Mouse (Mus musculus): ENCODE data around the gene Gabpb2.
"Not testable (repeated sequence)": the region's sequence is repeated elsewhere in the genome, so short reads cannot be mapped to it uniquely, and the experiment has no call there.

The Gabpb2 gene

GRCm38 (mm10) chr3:95231298-95232221 lies 13.8 kb upstream of the Gabpb2 start, which contains the start of gene Mllt11:
Gene Mllt11, minus strand, starts transcription at chr3:95232171.
- in situ Hi-C loops (cut with MboI, MseI) = no loop called here

- in situ Hi-C loops (cut with MboI, MseI) = no loop called here
Observed at GRCm38 (mm10) chr3:95230495-95231297, 13.0 kb upstream of the Gabpb2 start.

GRCm38 (mm10) chr3:95229781-95230494 lies 12.2 kb upstream of the Gabpb2 start:
- in situ Hi-C loops (cut with MboI, MseI) = no loop called here

- in situ Hi-C loops (cut with MboI, MseI) = no loop called here
Observed at GRCm38 (mm10) chr3:95228894-95229780, 11.4 kb upstream of the Gabpb2 start.

GRCm38 (mm10) chr3:95228148-95228893 lies 10.6 kb upstream of the Gabpb2 start, which contains the start of gene Cdc42se1:
Gene Cdc42se1, plus strand, starts transcription at chr3:95228732.
- in situ Hi-C loops (cut with MboI, MseI) = no loop called here

- in situ Hi-C loops (cut with MboI, MseI) = no loop called here
Observed at GRCm38 (mm10) chr3:95227214-95227613, 9.5 kb upstream of the Gabpb2 start.

- in situ Hi-C loops (cut with MboI, MseI) = no loop called here
Observed at GRCm38 (mm10) chr3:95224295-95224694, 6.6 kb upstream of the Gabpb2 start.

GRCm38 (mm10) chr3:95223041-95223440 lies 5.3 kb upstream of the Gabpb2 start:
- in situ Hi-C loops (cut with MboI, MseI) = no loop called here

- in situ Hi-C loops (cut with MboI, MseI) = no loop called here
Observed at GRCm38 (mm10) chr3:95218466-95219137, 886 bp upstream of the Gabpb2 start.

GRCm38 (mm10) chr3:95216655-95217254 lies 961 bp downstream of the Gabpb2 start:
- in situ Hi-C loops (cut with MboI, MseI) = no loop called here

GRCm38 (mm10) chr3:95213609-95213975 lies 4.1 kb downstream of the Gabpb2 start:
- in situ Hi-C loops (cut with MboI, MseI) = no loop called here

GRCm38 (mm10) chr3:95212889-95213608 lies 4.7 kb downstream of the Gabpb2 start:
- in situ Hi-C loops (cut with MboI, MseI) = not testable (repeated sequence)

- in situ Hi-C loops (cut with MboI, MseI) = no loop called here
Observed at GRCm38 (mm10) chr3:95210585-95210984, 7.1 kb downstream of the Gabpb2 start.

- in situ Hi-C loops (cut with MboI, MseI) = no loop called here
Observed at GRCm38 (mm10) chr3:95208286-95208685, 9.4 kb downstream of the Gabpb2 start.

GRCm38 (mm10) chr3:95203880-95204279 lies 13.8 kb downstream of the Gabpb2 start:
- in situ Hi-C loops (cut with MboI, MseI) = no loop called here

GRCm38 (mm10) chr3:95200562-95200961 lies 17.2 kb downstream of the Gabpb2 start:
- in situ Hi-C loops (cut with MboI, MseI) = no loop called here

- in situ Hi-C loops (cut with MboI, MseI) = no loop called here
Observed at GRCm38 (mm10) chr3:95200132-95200531, 17.6 kb downstream of the Gabpb2 start.

- in situ Hi-C loops (cut with MboI, MseI) = no loop called here
Observed at GRCm38 (mm10) chr3:95199101-95199500, 18.6 kb downstream of the Gabpb2 start.

Data from T-helper 1 cell (primary cell).